In genomic region chr9:65019146-65019545, GRCm38 (mm10) we compare ENCODE assay signal across 12 mouse cellular contexts. TPM values are rescaled to one million over a fixed set of nuclear protein-coding genes. Genes with fewer than 3 reads are reported as not detected.
A peak's percentile ranks its signal among the peaks of the same experiment; 100 is the strongest.
DNase-seq lines count a peak whose midpoint lies in the region; ATAC-seq lines count a peak whose summit lies in the region.
"Had no signal": no experiment of that assay in that cellular context is flagged by ENCODE, and none has a peak within 500 bp of the region (broad histone marks: within the 10 kb centered on the region; RNA-seq: fewer than 3 reads in every experiment).

No protein-coding gene starts in this region.

- H3K27me3 ChIP-seq in forebrain, embryonic 15.5 days = no peaks in the 10 kb centered on the region
- no peaks in the 10 kb centered on the region for H3K27me3 ChIP-seq in liver, embryonic 15.5 days
- no peaks in the 10 kb centered on the region for H3K27me3 ChIP-seq in neural tube, embryonic 14.5 days (ENCODE audit: control insufficient read depth, insufficient read depth, low read length)
- H3K27me3 ChIP-seq: heart, embryonic 12.5 days had no signal

- H3K27ac ChIP-seq in forebrain, embryonic 15.5 days (replicated peaks) = no peak overlapping the region
- peak overlapping the region; percentile 73 for H3K27ac ChIP-seq in liver, embryonic 15.5 days (replicated peaks)
- no peak overlapping the region for H3K27ac ChIP-seq in neural tube, embryonic 14.5 days (ENCODE audit: low read depth, low read length)

- ATAC-seq in forebrain, embryonic 15.5 days (replicated peaks) = no peak
- ATAC-seq in liver, embryonic 15.5 days (ENCODE audit: insufficient read depth) = no peak
- no peak for ATAC-seq in neural tube, embryonic 14.5 days (ENCODE audit: low read depth)

- H3K36me3 ChIP-seq in forebrain, embryonic 15.5 days = no peaks in the 10 kb centered on the region
- H3K36me3 ChIP-seq in liver, embryonic 15.5 days (replicated peaks) = no peaks in the 10 kb centered on the region
- no peaks in the 10 kb centered on the region for H3K36me3 ChIP-seq in neural tube, embryonic 14.5 days (ENCODE audit: control insufficient read depth, insufficient read depth, low read length)
- H3K36me3 ChIP-seq: heart, embryonic 12.5 days had no signal

- no peaks in the 10 kb centered on the region for H3K9me3 ChIP-seq in forebrain, embryonic 15.5 days
- H3K9me3 ChIP-seq in liver, embryonic 15.5 days (replicated peaks) = no peaks in the 10 kb centered on the region
- H3K9me3 ChIP-seq in neural tube, embryonic 14.5 days (ENCODE audit: control insufficient read depth, low read length) = no peaks in the 10 kb centered on the region
- H3K9me3 ChIP-seq: heart, embryonic 12.5 days had no signal

- no peak overlapping the region for H3K4me3 ChIP-seq in forebrain, embryonic 15.5 days
- peak overlapping the region; percentile 96; the same call in 1 of the 2 replicates for H3K4me3 ChIP-seq in liver, embryonic 15.5 days (replicated peaks)
- H3K4me3 ChIP-seq in neural tube, embryonic 14.5 days (ENCODE audit: low read depth, low read length) = no peak overlapping the region
- H3K4me3 ChIP-seq: heart, embryonic 12.5 days had no signal

- H3K4me1 ChIP-seq in forebrain, embryonic 15.5 days = peaks cover 61% of the 10 kb centered on the region
- H3K4me1 ChIP-seq in liver, embryonic 15.5 days (replicated peaks) = peaks cover 75% of the 10 kb centered on the region
- peaks cover 42% of the 10 kb centered on the region for H3K4me1 ChIP-seq in neural tube, embryonic 14.5 days (ENCODE audit: control insufficient read depth, insufficient read depth, low read length)

- H3K9ac ChIP-seq in forebrain, embryonic 15.5 days (replicated peaks) = no peak overlapping the region
- peak overlapping the region; percentile 16; the same call in 1 of the 2 replicates for H3K9ac ChIP-seq in liver, embryonic 15.5 days
- no peak overlapping the region for H3K9ac ChIP-seq in neural tube, embryonic 14.5 days (replicated peaks; ENCODE audit: low read depth, low read length)
- H3K9ac ChIP-seq: heart, embryonic 12.5 days had no signal

- peak overlapping the region; percentile 11 for H3K4me2 ChIP-seq in forebrain, embryonic 15.5 days (replicated peaks)
- H3K4me2 ChIP-seq in liver, embryonic 15.5 days = peak overlapping the region; percentile 96
- peak overlapping the region; percentile 62; the same call in 1 of the 2 replicates for H3K4me2 ChIP-seq in neural tube, embryonic 14.5 days (ENCODE audit: low read depth, low read length)

- WGBS in forebrain, embryonic 15.5 days = 45% methylated on average over 3 of the region's 3 CpGs
- 38% methylated on average over 3 of the region's 3 CpGs for WGBS in liver, embryonic 15.5 days (ENCODE audit: insufficient replicate concordance)
- WGBS in neural tube, embryonic 14.5 days = 50% methylated on average over 3 of the region's 3 CpGs

- DNase-seq in lung, adult 18-20 months = peak; percentile 27 to 68
- no peak for DNase-seq in lung, postnatal 4 days
- DNase-seq in spleen, adult 12 weeks (ENCODE audit: low spot score) = no peak
- DNase-seq in yolk sac, embryonic 10.5 days (ENCODE audit: low spot score) = no peak
- DNase-seq: adrenal gland, postnatal 10 days; cerebellum, postnatal 14 days; kidney, postnatal 14 days; left cerebral cortex, postnatal 4 days had no signal

RNA-seq across cellular contexts. Expression of gene Hacd3, which starts 2.3 kb away (rescaled TPM):
- polyA plus RNA-seq in forebrain, embryonic 15.5 days (2015; fragmentation: Nextera tagmentation; extraction: Ambion mirVana) = 182 and 194 TPM in 2 replicates
- polyA plus RNA-seq in liver, embryonic 15.5 days (2015; fragmentation: Nextera tagmentation; extraction: Ambion mirVana) = 51.2 and 56.1 TPM in 2 replicates
- 223 and 225 TPM in 2 replicates for polyA plus RNA-seq in neural tube, embryonic 14.5 days (2014; fragmentation: Nextera tagmentation; extraction: Ambion mirVana)

RNA-seq across cellular contexts. Expression of gene Dpp8, which starts 13.1 kb away (rescaled TPM):
- polyA plus RNA-seq in forebrain, embryonic 15.5 days (2015; fragmentation: Nextera tagmentation; extraction: Ambion mirVana) = 42.5 and 44.5 TPM in 2 replicates
- polyA plus RNA-seq in liver, embryonic 15.5 days (2015; fragmentation: Nextera tagmentation; extraction: Ambion mirVana) = 17.7 and 19.2 TPM in 2 replicates
- 32.3 and 39.9 TPM in 2 replicates for polyA plus RNA-seq in neural tube, embryonic 14.5 days (2014; fragmentation: Nextera tagmentation; extraction: Ambion mirVana)

RNA-seq across cellular contexts. Expression of gene Ints14, which starts 58.4 kb away (rescaled TPM):
- 45.0 and 45.6 TPM in 2 replicates for polyA plus RNA-seq in forebrain, embryonic 15.5 days (2015; fragmentation: Nextera tagmentation; extraction: Ambion mirVana)
- polyA plus RNA-seq in liver, embryonic 15.5 days (2015; fragmentation: Nextera tagmentation; extraction: Ambion mirVana) = 20.8 and 21.0 TPM in 2 replicates
- polyA plus RNA-seq in neural tube, embryonic 14.5 days (2014; fragmentation: Nextera tagmentation; extraction: Ambion mirVana) = 37.3 and 43.4 TPM in 2 replicates

Comparison
In these comparisons a context has a peak if more than half of its experiments do, and no peak if none do; other contexts are left out.
1. DNase-seq: peak in lung, adult 18-20 months (2 of 2); none in lung, postnatal 4 days (0 of 2), spleen, adult 12 weeks (single experiment) and yolk sac, embryonic 10.5 days (single experiment).
2. H3K4me2 ChIP-seq: peak in every context shown above with its lines; median percentile 96 in liver, embryonic 15.5 days; 62 in neural tube, embryonic 14.5 days; 11 in forebrain, embryonic 15.5 days.